Mouse (Mus musculus) neural tube, embryonic 11.5 days (tissue): ENCODE measurements at regions not wholly inside any gene's neighbourhood (a gene's known extent, or its start where the extent isn't known, plus 50 kb on each side); places are given as distances from the start of the nearest gene placed in this dataset.
A peak's percentile ranks its signal among the peaks of the same experiment; 100 is the strongest.

ENCODE experiments used
- ATAC-seq: fragments of 200-750 bp; cut with Nextera tagmentation; 2 replicates; pipeline ENCODE4 v1.8.0; 2017; ENCODE audit warnings: moderate number of reproducible peaks, mild to moderate bottlenecking, moderate TSS enrichment, moderate library complexity; ENCODE audit not compliant: insufficient read depth, low FRiP score, low TSS enrichment
- DNase-seq: peaks from one replicate; pipeline ENCODE4 v3.0.0-alpha.2; 2015; ENCODE audit warnings: low spot score
- H3K27ac ChIP-seq: fragments of 300-500 bp; sonication (generic); 2 replicates; pipeline ENCODE4 v1.5.1; 2014; ENCODE audit warnings: low read depth, mild to moderate bottlenecking, low read length
- H3K27me3 ChIP-seq: fragments of 300-500 bp; sonication (generic); 2 replicates; pipeline ENCODE4 v1.6.1; 2014; ENCODE audit warnings: mild to moderate bottlenecking, low read length, mixed read lengths; ENCODE audit not compliant: control insufficient read depth, insufficient read depth
- H3K36me3 ChIP-seq: fragments of 300-500 bp; sonication (generic); 2 replicates; pipeline ENCODE4 v1.6.1; 2014; ENCODE audit warnings: mild to moderate bottlenecking, low read length, moderate library complexity, mixed read lengths; ENCODE audit not compliant: control insufficient read depth, insufficient read depth
- H3K4me1 ChIP-seq: fragments of 300-500 bp; sonication (generic); 2 replicates; pipeline ENCODE4 v1.6.1; 2014; ENCODE audit warnings: low read length, mixed read lengths; ENCODE audit not compliant: control insufficient read depth, insufficient read depth
- H3K4me2 ChIP-seq: fragments of 300-500 bp; sonication (generic); 2 replicates; pipeline ENCODE4 v1.6.1; 2014; ENCODE audit warnings: low read depth, mild to moderate bottlenecking, moderate library complexity
- H3K4me3 ChIP-seq: fragments of 300-500 bp; sonication (generic); 2 replicates; pipeline ENCODE4 v1.5.1; 2014; ENCODE audit warnings: low read depth, low read length
- H3K9ac ChIP-seq: fragments of 300-500 bp; sonication (generic); 2 replicates; pipeline ENCODE4 v1.6.1; 2014; ENCODE audit warnings: mild to moderate bottlenecking, low read length
- H3K9me3 ChIP-seq: fragments of 300-500 bp; sonication (generic); 2 replicates; pipeline ENCODE4 v1.6.1; 2016; ENCODE audit warnings: low read length; ENCODE audit not compliant: control insufficient read depth
- WGBS: fragments of 180-500 bp; shearing (Covaris S2); extraction: QIAGEN DNeasy Blood & Tissue Kit; methylation state at CpG from one replicate; pipeline ENCODE4 v1.1.7; 2014; 5-methylcytosine and 5-hydroxymethylcytosine counted together

DNA sequence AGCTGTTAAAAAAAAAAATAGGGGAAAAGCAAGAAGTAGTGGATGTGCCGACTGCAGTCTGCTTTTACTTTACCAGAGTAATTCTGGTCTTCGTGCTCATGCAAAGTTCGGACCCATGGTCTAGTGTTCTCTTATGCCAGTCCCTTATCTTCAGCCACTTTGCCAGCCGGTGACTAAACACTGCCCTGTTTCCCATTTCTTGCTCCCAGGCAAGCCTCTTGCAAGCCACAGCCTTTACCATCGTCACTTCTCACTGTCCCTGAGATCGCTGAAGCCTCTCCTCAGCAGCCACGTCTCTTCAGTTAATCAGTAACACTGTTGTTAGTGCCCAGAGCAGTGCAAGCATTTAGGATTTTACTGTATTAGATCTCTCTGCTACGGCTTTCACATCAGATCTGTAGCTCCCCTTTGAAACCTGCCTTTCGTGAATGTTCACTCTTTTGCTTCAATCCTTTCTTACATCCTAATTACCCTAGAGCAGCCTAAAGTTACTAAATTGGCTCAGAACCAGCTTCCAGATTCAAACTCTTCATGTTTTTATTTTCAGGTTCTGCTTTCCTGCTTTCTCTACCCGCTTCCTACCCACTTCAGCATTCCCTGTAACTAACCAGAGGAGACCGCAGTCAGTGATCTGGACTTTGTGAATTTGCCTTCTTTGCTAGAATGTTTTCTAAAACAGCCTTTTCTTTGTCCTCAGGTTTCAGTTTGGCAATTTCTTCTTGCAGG lies 184.5 kb upstream of the Emcn start:
- ATAC-seq (no peak), DNase-seq (no peak)
- Histone ChIP-seq H3K4me2 (no peak overlapping the region), H3K9ac (no peak overlapping the region), H3K9me3 (no peaks in the 10 kb centered on the region), H3K4me3 (no peak overlapping the region), H3K27me3 (no peaks in the 10 kb centered on the region), H3K4me1 (0 out of 2 replicates have a peak, but pooled peaks cover 3% of the 10 kb centered on the region), H3K36me3 (no peaks in the 10 kb centered on the region), H3K27ac (no peak overlapping the region)
- WGBS: 62% methylated on average over 11 of the region's 11 CpGs

DNA sequence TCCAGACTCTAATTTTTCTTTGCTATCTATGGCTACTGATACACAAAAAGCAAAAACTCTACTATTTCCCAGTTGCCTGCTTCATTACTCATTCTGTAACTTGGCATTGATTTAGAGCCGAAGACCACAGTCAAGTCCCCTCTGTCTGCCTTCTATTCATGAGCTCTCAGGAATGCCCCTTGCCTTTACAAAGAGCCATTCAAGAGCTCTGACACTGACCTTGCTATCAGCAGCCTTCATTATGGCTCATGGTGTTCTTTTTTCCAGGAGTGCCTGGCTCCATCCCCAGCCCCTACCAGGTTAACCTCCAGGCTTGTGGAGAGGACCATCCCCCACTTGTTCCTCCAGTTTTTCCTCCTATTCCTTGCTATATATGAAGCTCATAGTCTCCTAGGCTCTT lies 151.8 kb upstream of the Emcn start:
- Histone ChIP-seq H3K9ac (no peak overlapping the region), H3K4me3 (no peak overlapping the region), H3K4me2 (no peak overlapping the region), H3K9me3 (no peaks in the 10 kb centered on the region), H3K36me3 (no peaks in the 10 kb centered on the region), H3K27ac (no peak overlapping the region), H3K27me3 (no peaks in the 10 kb centered on the region), H3K4me1 (no peaks in the 10 kb centered on the region; the same call in 1 of the 2 replicates)
- peak; percentile 11 for DNase-seq
- peak; percentile 63; the same call in 1 of the 2 replicates for ATAC-seq
- 65% methylated on average over 1 of the region's 1 CpGs for WGBS

DNA sequence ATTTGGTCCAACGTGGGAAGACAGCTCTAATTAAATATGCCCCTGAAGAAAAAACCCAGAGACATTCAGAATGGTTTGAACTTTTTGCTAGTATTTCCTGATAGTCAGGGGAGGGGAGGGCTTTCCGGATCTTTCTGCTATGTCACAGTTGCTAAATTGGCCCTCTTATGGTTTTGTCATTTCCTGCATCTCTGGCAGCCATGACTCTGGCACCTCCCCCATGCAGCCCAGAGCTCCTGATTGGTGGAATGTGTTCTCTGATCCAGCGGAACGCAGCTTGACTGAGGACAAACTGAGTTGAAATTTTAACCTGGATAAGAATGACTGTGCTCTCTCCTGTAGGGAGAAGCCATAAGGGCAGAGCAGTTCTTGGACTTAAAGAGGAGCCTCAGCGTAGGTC lies 150.4 kb upstream of the Emcn start:
- Histone ChIP-seq H3K36me3 (no peaks in the 10 kb centered on the region), H3K9ac (no peak overlapping the region), H3K4me2 (no peak overlapping the region), H3K4me1 (no peaks in the 10 kb centered on the region; the same call in 1 of the 2 replicates), H3K4me3 (no peak overlapping the region), H3K27ac (no peak overlapping the region), H3K27me3 (no peaks in the 10 kb centered on the region), H3K9me3 (no peaks in the 10 kb centered on the region)
- DNase-seq (no peak), ATAC-seq (no peak)
- 81% methylated on average over 5 of the region's 5 CpGs for WGBS

GRCm38 (mm10) chr3:137191009-137191408 lies 149.9 kb upstream of the Emcn start:
- Histone ChIP-seq H3K36me3 (no peaks in the 10 kb centered on the region), H3K9me3 (no peaks in the 10 kb centered on the region), H3K9ac (no peak overlapping the region), H3K4me3 (no peak overlapping the region), H3K4me2 (no peak overlapping the region), H3K4me1 (no peaks in the 10 kb centered on the region; the same call in 1 of the 2 replicates), H3K27me3 (no peaks in the 10 kb centered on the region), H3K27ac (no peak overlapping the region)
- no peak for DNase-seq
- no peak for ATAC-seq
- whole genome bisulfite sequencing: 90% methylated on average over 4 of the region's 4 CpGs

DNA sequence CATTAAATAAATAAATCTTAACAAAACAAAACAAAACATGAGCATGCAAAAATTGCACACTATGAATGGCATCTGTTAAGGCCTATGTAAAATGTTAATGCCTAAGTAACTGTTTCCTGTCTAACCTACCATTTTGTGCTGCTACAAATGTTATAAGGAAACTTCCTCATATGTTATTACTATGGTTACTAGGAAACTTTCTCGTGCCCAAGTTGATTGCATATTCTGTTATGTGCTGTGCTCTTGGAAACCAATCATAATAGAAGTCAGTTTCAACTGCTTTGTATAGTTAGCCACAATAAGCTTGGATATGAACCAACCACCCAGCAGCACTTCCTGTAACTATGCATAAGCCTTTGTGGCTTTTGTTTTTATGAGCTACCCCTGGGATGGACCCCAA lies 147.0 kb upstream of the Emcn start:
- Histone ChIP-seq H3K27me3 (no peaks in the 10 kb centered on the region), H3K4me1 (no peaks in the 10 kb centered on the region; the same call in 1 of the 2 replicates), H3K9ac (no peak overlapping the region), H3K4me3 (no peak overlapping the region), H3K9me3 (no peaks in the 10 kb centered on the region), H3K4me2 (no peak overlapping the region), H3K36me3 (no peaks in the 10 kb centered on the region), H3K27ac (no peak overlapping the region)
- WGBS: 89% methylated on average over 1 of the region's 1 CpGs
- ATAC-seq: no peak
- DNase-seq: no peak

DNA sequence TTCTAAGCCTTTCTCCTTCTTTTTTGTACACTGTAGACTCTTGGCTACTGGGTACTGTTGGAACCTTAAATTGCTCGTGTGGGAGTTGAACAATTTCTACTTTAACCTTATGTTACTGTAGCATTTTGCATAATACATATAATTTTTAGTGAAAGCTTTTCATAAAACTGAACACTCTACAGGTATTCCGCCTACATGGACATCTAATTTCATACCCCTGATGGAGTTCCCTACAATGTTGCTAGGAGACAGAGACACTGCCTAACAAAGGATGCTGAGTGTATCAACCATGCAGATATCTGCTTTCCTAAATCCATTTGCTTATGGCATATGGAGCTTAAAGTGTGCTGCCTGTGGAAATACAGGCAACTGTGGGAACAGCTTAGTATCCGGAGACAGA lies 129.2 kb upstream of the Emcn start:
- WGBS: 84% methylated on average over 3 of the region's 3 CpGs
- H3K36me3 ChIP-seq: no peaks in the 10 kb centered on the region
- no peak overlapping the region for H3K9ac ChIP-seq
- H3K27ac ChIP-seq: no peak overlapping the region
- H3K4me3 ChIP-seq: no peak overlapping the region
- no peaks in the 10 kb centered on the region for H3K27me3 ChIP-seq
- H3K4me2 ChIP-seq: no peak overlapping the region
- no peaks in the 10 kb centered on the region for H3K4me1 ChIP-seq
- ATAC-seq: no peak
- no peak for DNase-seq
- no peaks in the 10 kb centered on the region for H3K9me3 ChIP-seq

DNA sequence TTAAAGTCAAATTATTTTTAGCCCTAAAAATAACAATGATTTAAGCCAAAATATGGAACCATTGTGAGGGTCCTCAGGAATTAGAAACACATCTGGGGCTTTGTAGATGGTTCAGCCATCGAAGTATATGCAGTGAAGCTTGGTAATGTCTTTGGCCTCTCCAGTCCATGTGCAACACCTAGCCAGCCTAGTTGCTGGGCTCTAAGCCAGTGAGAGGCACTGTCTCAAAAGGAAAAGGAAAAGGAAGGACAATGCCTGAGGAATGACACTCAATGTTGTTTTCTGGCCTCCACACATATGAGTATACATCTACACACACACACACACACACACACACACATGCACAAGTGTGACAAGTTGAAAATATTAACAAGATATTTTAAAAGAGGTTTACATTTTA lies 124.8 kb upstream of the Emcn start:
- DNase-seq: no peak
- WGBS: 79% methylated on average over 1 of the region's 1 CpGs
- no peaks in the 10 kb centered on the region for H3K27me3 ChIP-seq
- no peak overlapping the region for H3K4me3 ChIP-seq
- no peak for ATAC-seq
- no peaks in the 10 kb centered on the region for H3K9me3 ChIP-seq
- H3K4me2 ChIP-seq: no peak overlapping the region
- no peak overlapping the region for H3K27ac ChIP-seq
- H3K36me3 ChIP-seq: no peaks in the 10 kb centered on the region
- no peaks in the 10 kb centered on the region for H3K4me1 ChIP-seq
- H3K9ac ChIP-seq: no peak overlapping the region

GRCm38 (mm10) chr3:137217245-137217644 lies 123.6 kb upstream of the Emcn start:
- Histone ChIP-seq H3K27ac (no peak overlapping the region), H3K4me1 (no peaks in the 10 kb centered on the region), H3K4me3 (no peak overlapping the region), H3K9me3 (no peaks in the 10 kb centered on the region), H3K9ac (no peak overlapping the region), H3K4me2 (no peak overlapping the region), H3K27me3 (no peaks in the 10 kb centered on the region), H3K36me3 (no peaks in the 10 kb centered on the region)
- DNase-seq (no peak), ATAC-seq (no peak)

DNA sequence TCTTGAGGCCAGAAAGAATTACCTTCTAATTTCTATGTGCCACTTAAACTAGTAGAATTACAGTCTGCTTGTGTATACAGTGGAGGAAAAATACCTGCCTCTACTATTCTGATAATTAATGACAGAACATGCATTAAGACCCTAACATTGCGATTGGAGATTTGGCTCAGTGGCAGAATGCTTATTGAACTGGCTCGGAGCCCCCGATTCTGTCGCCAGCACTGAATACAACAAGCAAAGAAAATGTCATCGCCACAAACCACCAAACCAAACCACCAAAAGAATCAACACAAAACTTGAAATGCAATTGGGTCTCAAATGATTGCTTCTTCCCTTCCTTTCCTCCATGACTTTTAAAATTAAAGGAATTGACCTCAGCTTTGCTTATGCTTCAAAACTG lies 122.9 kb upstream of the Emcn start:
- no peaks in the 10 kb centered on the region for H3K27me3 ChIP-seq
- ATAC-seq (no peak), DNase-seq (no peak)
- no peak overlapping the region for H3K4me2 ChIP-seq
- H3K4me1 ChIP-seq: no peaks in the 10 kb centered on the region
- H3K27ac ChIP-seq: no peak overlapping the region
- no peak overlapping the region for H3K9ac ChIP-seq
- H3K9me3 ChIP-seq: no peaks in the 10 kb centered on the region
- WGBS: 93% methylated on average over 5 of the region's 5 CpGs
- H3K4me3 ChIP-seq: no peak overlapping the region
- no peaks in the 10 kb centered on the region for H3K36me3 ChIP-seq
